Mouse (Mus musculus): ENCODE results near the gene Ano4. TPM values are rescaled to one million over a fixed set of nuclear protein-coding genes. Genes with fewer than 3 reads are reported as not detected.
"Not testable (repeated sequence)": the region's sequence is repeated elsewhere in the genome, so short reads cannot be mapped to it uniquely, and the experiment has no call there.

Gene Ano4
- total RNA-seq, 2 experiments from 2014 or later, result 8.0 to 10.0 TPM

DNA sequence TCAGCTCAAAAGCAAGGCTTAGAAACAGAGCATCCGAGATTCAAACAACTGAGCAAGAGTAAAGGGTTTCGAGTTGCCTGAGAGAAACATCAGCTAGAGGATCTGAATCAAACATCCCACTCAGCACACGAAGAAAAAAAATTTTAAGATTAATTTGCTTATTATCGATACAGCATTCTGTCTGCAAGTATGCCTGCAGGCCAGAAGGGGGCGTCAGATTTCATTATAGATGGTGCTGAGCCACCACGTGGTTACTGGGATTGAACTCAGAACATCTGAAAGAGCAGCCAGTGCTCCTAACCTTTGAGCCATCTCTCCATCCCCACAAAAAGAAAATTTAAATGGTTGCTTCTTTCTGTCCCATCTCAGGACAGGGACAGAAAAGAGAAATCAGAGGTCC is 223.2 kb downstream of the Ano4 start:
- DNase-seq, result no peak

DNA sequence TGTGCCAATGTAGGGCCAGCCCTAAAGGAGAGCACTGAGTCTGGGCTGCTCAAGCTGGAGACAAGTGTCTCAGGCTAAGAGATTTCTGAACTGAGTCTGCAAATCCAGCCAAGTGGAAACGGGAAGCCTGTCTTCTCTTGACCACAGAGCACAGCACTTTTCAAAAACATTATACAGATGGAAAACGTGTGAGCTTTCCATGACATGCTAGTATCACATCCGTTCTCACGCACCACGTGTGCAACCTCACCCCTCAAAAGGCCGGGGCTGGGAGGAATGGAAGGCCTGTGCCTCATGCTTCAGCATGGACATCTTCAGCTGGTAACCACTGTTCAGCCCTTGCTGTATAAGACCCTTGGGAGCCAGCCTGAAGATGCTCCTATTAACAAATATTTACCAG is 230.2 kb downstream of the Ano4 start:
- DNase-seq, result no peak

DNA sequence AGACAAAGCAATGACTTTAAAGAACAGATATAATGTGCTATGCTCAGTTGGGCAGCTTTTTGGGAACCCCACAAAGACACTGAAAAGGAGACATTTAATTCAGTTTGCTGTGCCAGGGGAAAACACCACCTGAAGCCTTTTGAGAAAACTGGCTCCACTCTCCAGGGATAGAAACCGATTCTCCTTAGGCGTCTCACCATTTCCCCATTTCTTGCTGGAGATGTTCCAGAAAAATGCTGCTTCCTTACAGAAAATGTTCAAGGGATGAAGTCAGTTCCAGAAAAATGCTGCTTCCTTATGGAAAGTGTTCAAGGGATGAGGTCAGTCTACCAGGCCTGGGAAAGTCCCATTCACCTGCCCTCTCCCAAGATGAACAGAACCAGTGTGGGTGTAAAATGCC is 233.1 kb downstream of the Ano4 start:
- no peak for DNase-seq

DNA sequence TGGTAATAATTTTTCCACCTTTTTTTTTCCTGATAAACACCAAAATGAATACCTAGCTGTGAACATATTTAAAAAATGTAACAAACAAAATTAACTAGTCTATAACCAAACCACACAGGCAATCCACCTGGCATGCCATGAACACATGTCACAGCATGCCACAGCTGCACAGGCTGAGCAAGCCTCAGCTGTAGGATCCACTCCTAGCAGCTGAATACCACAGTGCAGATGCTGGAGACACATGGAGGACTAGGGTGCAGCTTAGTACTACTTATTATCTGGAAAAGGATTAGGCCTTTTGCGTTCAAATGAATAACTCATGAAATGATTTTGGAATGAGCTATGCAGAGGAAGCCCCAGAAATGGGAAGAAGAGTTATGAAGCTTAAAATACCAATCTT is 233.6 kb downstream of the Ano4 start:
- DNase-seq, result no peak

DNA sequence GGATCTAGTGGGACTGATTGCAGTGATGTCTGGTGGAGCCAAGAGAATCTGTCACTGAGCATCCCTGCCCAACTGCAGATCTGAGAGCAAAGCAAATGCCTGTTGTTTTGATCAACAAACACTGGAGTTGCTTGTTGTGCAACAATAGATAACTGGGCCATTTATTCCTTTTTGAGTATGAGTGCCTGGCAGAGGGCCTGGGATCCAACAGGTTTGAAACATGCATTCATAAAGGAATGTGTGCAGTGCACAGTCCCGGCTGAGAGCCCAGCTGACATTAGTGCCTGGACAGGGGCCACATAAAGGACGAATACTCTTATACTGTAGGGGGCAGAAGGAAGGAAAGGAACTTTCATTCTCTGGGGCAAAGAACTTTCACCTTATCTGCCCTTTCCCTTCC is 241.0 kb downstream of the Ano4 start:
- peak in 1 of 2 experiments; percentile 2 for DNase-seq

DNA sequence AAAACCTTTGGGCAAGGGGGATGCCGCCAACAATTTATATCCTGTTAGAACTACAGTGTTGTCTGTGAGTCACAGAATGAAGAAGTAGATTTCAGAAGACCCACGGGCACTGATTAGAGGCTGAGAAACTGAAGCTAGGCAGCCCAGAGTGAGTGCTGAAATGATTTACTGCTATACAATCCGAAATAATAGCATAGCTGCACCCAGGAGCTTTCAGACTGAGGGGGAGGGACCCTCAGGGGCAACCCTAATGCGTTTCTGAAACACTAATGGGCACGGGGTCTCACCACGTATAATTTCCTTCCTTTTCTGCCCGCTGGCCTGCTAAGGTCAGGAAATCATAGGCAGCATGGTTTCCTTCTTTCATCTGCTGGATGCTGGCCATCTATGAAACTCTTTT is 242.5 kb downstream of the Ano4 start:
- DNase-seq, result no peak

DNA sequence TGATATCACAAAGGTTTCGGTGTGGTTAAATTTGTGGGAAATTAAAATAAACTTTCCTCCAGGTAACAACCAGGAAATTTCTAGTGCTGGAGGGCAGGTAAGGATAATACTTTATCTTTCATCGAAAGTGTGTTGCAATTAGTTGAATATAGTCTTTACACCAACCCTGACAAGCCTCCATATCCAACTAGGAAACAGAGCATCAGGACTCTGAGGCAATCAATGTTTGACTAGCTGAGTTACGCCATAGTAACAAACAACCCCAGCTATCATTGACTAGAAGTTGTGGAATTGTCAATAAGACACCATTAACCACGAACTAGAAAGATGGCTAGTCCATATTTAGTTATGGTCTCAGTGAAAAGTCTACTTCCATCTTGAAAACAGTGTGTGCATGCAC is 246.4 kb downstream of the Ano4 start:
- DNase-seq, result no peak

DNA sequence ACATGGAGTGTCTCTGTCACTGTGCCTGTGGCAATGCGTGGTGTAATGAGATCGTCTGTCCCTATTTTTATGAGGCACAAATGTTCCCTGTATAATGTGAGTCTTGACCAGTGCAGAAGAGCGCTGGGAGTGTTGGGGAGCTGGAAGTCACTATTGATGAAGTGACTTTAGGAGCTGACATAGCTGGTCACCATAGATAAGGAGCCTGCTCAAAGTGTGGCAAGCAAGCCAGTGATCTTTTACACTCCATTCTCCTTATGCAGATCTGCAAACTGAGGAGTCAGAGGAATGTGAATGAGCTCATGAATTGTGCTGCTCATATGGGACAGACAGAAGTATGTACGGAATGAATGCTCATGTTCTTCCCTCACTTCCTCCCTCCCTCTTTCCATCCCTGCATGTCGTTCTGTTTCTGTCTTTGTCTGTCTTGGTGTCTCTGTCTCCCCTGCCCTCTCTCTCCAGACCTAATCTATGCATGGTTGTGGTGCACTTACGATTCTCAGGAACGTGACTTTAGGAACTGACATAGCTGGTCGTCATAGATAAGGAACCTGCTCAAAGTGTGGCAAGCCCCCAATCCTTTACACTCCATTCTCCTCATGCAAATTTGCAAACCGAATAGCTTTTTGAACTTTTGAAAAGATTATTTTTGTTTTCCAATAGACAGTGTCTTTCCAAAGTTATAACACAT is 252.1 kb downstream of the Ano4 start:
- DNase-seq, result no peak

DNA sequence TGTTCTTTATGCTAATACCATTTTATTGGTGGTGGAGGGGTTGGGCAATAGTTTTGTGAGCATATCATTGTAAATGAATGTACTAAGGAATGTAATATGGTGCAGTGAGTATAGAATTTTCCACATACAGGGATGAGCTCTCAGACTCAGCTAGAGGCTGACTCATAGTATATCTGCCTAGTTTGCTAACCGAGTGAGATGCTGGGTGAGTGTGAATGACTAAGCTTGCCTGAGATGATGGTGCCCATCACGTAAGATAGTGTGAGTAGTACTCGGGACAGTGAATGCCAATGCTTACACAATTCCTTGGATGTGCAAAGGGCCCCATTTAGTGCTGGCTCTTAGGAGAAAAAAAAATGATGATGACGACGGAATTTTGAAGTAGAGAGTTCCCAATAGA is 267.1 kb downstream of the Ano4 start:
- no peak for DNase-seq

DNA sequence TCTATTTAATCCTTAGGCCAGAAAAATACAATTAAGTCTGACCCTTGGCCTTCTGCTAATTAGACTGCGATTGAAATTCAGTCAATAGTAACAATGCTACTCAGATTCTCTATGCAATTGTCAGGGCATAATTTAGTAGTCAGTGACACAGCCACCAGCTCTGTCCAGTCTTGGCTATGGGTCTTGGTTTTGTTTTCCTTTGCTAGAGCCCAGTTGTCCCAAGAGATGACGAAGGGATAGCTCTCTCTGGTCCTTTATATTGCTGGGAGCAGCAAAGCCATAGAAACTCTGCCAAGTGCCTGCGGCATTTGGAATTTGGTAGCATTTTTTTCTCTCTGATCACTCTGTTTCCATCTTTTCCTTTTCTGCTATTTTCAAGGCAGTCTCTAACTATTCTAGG is 288.7 kb downstream of the Ano4 start:
- DNase-seq, result no peak

DNA sequence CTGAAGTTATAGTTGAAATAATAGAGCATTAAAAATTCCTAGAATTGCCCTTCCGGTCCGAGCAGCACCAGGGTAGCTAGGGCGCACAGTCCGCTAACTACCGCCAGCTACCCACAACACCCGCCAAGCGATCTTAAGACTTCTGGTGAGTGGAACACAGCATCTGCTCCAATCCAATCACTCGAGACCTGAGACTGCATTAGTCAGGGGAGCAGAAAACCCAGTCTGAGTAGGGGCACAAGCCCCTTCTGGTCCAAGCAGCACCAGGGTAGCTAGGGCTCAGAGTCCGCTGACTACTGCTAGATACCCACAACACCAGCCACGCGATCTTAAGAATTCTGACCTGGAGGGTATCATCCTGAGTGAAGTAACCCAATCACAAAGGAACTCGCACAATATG is 299.6 kb downstream of the Ano4 start:
- not testable (repeated sequence) for DNase-seq

DNA sequence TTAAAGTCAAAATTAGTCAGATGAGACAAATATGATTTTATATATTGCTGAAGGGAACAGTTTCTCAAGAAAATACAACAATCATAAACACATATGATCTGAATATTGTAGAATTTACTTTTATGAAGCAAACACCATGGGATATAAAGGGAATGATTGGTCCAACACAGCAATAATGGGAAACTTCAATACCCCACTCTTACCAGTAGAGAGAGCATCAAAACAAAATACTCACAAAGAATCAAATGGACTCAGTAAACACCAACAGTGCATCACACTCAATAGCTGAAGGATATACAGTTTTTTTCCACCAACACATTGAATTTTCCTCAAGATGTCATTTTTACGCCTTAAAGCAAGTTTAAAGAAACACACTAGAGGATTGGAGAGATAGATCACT is 300.4 kb downstream of the Ano4 start:
- DNase-seq, result no peak

DNA sequence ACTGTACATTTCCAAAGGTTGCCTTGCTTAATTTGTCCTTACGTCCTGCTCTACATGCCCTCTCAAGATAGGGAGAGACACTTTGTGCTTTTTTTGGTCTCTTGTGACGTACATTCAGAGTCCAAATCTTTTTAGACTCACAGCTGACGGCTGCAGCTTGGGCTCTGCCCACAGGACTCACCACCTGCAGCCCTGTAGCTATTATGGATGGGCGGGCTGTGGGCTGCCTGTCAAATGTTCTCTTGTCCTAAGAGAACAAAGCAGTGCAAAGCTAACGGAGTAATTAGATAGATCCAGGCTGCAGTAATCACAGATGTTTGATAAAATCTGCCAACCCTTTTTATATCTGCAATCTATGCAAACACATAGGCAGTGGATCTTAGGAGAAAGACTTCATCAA is 325.6 kb downstream of the Ano4 start:
- no peak for DNase-seq

DNA sequence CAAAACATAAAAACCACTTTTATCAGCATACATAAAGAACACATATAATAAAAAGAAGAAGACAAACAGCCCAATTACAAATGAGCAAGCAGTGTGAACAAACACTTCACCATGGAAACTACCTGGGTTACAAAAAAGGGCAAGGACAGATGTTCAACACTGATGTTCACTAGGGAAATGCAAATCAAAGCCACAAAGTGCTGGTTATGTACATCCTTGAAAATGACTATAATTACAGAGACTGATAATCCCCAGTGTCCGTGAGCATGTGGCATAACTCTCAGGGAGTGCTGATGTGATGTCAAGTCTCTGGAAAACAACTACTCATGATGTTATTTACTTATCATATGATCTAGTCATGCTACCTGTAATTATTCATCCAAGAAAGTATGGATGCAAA is 336.3 kb downstream of the Ano4 start:
- no peak for DNase-seq

DNA sequence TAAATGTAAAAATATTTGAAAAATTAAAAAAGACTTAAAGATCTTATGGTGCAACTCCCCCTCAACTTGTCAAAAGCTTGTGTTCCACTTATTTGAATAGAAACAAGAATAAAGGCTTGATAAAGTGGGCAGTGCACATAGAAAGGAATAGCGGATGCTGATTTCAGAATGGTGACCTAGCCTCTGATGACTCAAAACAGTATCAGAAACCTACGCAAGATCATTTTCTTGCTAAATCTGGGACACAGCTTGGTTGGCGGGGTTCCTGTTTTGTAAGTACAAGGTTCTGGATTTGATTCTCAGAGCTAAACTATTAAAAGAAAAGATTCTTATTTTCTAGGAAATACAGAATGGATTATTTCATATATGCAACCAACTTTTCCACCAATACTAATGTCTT is 340.0 kb downstream of the Ano4 start:
- no peak for DNase-seq

DNA sequence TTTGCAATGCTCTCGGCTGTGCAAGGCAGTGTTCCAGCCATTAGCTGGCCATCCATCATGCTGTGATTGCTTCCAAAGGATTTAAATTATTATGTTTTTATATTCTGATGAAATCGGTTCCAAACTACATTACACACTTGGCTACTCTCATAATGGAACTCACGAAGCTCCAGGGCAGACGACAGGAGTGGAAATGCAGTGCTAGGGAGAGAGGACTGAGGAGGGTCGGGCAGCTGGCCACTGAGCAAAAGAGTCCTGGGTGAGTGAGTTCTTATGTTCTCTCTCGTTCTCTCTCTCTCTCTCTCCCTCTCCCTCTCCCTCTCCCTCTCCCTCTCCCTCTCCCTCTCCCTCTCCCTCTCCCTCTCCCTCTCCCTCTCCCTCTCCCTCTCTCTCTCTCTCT is 357.6 kb downstream of the Ano4 start:
- DNase-seq, result no peak

DNA sequence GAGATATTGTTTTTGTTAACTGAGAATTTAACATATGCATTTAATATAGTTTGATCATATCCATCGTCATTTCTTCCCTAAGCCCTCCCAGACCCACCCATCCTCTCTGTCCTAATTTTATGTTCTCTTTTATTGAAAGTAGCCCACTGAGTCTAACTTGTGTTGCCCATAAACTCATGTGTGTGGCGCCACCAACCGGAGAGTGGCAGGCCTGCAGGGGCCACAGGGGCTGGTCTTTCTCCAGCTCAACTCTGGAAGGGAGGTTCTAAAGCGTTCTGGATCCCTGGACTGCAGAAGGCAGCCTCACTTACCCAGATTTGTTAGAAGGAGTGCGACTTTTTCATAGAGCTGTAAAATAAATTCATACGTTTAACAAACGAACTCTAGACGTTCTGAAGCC is 361.1 kb downstream of the Ano4 start:
- DNase-seq, result peak in 1 of 2 experiments; percentile 59

DNA sequence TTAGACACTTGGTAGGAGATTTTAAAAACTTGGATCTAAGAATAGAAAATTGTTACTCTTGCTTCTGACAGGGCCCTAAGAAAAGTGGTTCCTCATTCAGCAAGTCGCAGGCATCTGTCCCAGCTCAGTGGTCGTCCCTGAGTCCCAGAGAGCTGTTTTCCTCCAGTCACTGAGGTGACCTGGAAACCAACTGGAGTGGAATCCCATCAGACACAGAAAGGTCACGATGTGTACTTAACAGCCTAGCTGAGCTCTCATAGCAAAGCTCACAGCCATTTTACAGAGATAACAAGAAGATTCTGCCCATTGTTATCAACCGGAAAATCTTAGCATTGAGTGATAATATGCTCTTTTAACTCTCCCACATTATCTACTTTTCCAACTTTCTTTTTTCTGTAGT is 365.1 kb downstream of the Ano4 start:
- DNase-seq, result no peak

DNA sequence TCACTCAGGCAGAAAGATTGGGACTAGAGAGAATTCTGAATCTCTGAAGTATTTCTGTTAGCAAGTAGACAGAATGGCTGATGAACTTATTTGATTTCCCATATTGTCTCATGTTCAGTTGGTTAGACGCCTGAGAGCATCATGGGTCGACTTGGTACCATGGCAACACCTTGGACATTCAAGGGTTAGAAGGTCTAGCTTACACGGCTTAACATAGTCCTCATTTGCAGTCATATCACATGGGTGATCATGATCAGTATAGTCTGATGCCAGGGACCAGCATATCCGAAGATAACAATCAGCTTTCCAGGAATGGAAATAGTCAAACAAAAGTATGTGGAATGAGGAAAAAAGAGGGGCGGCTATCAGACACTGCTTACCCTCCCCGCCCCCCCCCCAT is 365.6 kb downstream of the Ano4 start:
- DNase-seq, result no peak

DNA sequence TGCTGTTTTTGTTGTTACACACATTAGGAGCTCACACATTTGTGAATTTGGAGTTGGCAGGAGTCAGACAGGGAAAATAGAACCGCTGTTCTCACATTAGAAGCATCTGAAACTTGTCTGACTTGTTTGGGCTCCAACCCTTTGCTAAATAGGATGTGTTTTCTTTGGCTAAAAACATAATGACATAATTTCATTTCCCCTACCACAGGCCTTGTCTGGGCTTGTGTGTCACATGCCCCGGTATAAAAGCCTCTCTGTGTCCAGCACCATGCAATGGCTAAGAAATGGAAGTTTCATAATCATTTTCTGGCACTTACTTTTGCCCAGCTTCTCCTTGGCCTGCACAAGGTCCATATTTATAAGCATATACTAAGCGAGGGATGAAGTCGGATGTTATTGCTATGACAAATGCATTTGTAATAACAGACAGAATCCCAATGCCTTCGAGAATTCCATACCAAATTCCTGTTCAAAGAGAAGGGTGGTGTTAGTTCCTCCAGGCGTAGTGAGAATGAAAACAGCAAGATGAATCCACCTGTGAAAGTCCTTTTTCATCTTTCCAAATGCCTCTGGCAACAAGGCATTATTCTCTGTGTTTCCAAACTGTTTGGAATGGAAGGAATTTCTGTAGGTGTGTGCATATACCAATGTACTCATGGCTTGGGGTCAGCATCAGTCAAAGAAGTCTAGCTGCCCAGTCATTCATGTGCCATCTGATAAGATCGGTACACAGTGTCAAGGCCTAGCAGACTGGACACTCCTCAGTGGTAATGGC is 373.4 kb downstream of the Ano4 start:
- peak; percentile 38 to 48 for DNase-seq

DNA sequence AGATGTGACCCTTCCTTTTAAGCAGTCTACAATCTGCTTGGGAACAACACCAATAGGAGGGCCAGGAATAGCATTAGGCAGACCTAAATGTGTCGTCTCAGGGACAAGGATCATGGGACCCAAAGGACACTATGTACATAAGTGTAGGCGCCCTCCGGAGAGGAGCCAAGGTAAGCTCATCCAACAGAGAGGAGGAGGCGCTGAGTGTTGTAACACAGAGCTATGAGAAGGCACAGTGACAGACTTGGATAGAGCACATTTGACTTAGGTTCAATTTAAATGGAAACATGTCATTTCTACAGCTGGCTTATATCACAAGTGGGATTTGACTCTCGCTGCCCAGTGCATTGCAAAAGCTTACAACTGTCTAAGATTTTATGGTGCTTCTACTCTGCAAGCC is 376.0 kb downstream of the Ano4 start:
- peak; percentile 29 to 32 for DNase-seq

DNA sequence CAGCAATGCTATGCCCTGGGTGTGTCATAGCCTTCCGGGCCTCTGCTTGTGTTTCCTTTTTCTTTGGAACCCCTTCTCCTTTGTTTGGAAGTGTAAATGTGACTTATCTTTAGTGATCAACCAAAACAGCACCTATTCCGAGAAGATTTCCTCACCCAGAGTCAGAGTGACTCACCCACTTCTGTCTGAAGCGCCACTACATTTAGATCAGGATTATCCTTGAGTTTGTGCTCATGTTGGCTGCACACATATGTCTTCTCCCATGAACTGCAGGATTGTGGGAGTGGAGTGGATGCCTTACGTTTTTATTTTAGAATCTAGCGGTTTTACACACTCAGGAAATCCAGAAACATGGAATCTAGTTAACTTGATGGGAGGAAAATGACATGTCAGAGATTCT is 383.8 kb downstream of the Ano4 start:
- DNase-seq, result no peak

DNA sequence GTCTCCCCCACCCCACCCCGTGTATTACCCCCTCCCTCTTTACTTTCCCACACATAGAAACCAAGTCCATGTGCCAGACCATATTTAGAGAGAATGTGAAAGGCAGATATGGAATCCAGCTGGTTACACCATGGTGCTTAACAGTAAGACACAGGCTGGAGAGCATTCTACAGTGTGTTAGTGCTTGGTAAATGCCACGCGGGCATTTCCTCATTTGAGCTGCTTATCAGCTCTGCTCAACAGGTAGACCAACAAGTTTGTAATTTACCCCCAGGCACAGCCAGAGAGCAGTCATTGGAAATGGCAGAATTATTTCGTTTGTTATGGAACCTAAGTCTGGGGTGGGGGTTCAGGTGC is 394.3 kb downstream of the Ano4 start:
- DNase-seq, result no peak

DNA sequence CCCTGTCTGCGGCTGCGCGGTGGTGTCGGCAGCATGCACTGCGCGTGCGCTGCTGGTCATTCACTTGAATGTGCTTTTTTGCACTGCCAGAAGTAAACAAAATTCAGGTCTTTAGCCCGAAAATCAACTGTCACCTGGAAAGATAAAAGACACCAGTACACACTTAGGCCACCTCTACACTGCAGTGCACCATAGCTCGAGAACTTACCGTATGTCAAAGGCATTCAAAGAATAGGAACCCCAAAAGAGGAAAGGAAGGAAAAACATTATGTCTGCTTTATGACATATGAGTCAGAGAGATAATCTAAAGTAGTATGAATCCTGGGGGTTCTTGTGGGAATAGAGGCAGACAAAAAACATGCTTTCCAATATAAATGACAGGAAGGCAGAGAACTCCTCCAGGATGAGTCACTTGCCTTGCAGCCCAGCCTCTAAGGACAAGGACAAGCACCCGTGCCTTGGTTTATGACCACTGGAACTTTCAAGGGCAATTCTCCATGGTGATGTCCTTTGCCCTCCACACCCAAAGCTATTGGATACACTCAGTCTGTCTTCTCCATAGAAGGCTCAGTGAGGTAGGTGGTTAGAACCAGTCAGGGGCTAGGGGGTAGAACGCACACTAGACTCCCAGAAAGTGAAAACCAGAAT is 394.8 kb downstream of the Ano4 start:
- no peak for DNase-seq

Measured in heart, adult 18-20 months (tissue).